Mouse (Mus musculus) embryonic fibroblast, embryonic 13.5 days (primary cell): ENCODE data around the gene Fiz1. TPM values are rescaled to one million over a fixed set of nuclear protein-coding genes. Genes with fewer than 3 reads are reported as not detected.

ENCODE experiments used
- H3K27ac ChIP-seq: 2 replicates; pipeline ENCODE4 v1.5.1; 2012; ENCODE audit warnings: low read length, control low read depth, inconsistent platforms; ENCODE audit not compliant: insufficient read depth
- H3K4me1 ChIP-seq: 2 replicates; pipeline ENCODE4 v1.6.1; 2011; ENCODE audit warnings: low read length; ENCODE audit not compliant: control insufficient read depth, insufficient read depth
- H3K4me3 ChIP-seq: 2 replicates; pipeline ENCODE4 v1.5.1; 2011; ENCODE audit warnings: mild to moderate bottlenecking, control low read depth, low read length; ENCODE audit not compliant: insufficient read depth
- CTCF ChIP-seq: IDR thresholded peaks from 2 replicates; pipeline ENCODE4 v1.5.1; 2011; ENCODE audit warnings: mild to moderate bottlenecking, control low read depth, low read length, moderate library complexity, borderline replicate concordance; ENCODE audit not compliant: insufficient read depth
- POLR2A ChIP-seq: IDR thresholded peaks from 2 replicates; pipeline ENCODE4 v1.6.1; 2011; ENCODE audit warnings: low read depth, mild to moderate bottlenecking, control low read depth, low read length, moderate library complexity
- polyA plus RNA-seq: library from polyadenylated mRNA; stranded (reverse); fragments of >200 nt; gene quantifications from 2 replicates; pipeline ENCODE4 v1.2.4, GENCODE M21; 2011; ENCODE audit warnings: low read depth; ENCODE audit not compliant: missing spikeins, insufficient read length

Fiz1 gene
- polyA plus RNA-seq, 1 experiment = 23.6 TPM

GRCm38 (mm10) chr7:5038109-5038732, 23.7 kb upstream of the Fiz1 start, which contains the start of gene Zfp784:
TSS of gene Zfp784 (minus strand) at chr7:5038446.
- H3K4me1 ChIP-seq = 0 out of 2 replicates have a peak, but pooled peaks cover 4% of the 10 kb centered on the region
- H3K27ac ChIP-seq = peak within 1 kb of the TSS; percentile 85
- TF ChIP-seq CTCF (no peak), POLR2A (peak; percentile 84)
- peak within 1 kb of the TSS; percentile 70 for H3K4me3 ChIP-seq

- Histone ChIP-seq H3K4me3 (no peak overlapping the region), H3K27ac (no peak overlapping the region), H3K4me1 (0 out of 2 replicates have a peak, but pooled peaks cover 4% of the 10 kb centered on the region)
- no peak for TF ChIP-seq CTCF
- TF ChIP-seq POLR2A = no peak; the same call in 1 of the 2 replicates
Measured at GRCm38 (mm10) chr7:5037467-5037866, 23.0 kb upstream of the Fiz1 start.

- no peak overlapping the region for H3K4me3 ChIP-seq
- no peak for TF ChIP-seq CTCF
- no peak for TF ChIP-seq POLR2A
- H3K4me1 ChIP-seq = 0 out of 2 replicates have a peak, but pooled peaks cover 4% of the 10 kb centered on the region
- no peak overlapping the region for H3K27ac ChIP-seq
Measured at GRCm38 (mm10) chr7:5037026-5037425, 22.5 kb upstream of the Fiz1 start.

GRCm38 (mm10) chr7:5036136-5036535, 21.6 kb upstream of the Fiz1 start:
- Histone ChIP-seq H3K27ac (no peak overlapping the region), H3K4me1 (0 out of 2 replicates have a peak, but pooled peaks cover 4% of the 10 kb centered on the region), H3K4me3 (no peak overlapping the region)
- TF ChIP-seq POLR2A = no peak
- TF ChIP-seq CTCF = no peak

GRCm38 (mm10) chr7:5035628-5036027, 21.1 kb upstream of the Fiz1 start:
- Histone ChIP-seq H3K4me3 (no peak overlapping the region), H3K27ac (no peak overlapping the region), H3K4me1 (0 out of 2 replicates have a peak, but pooled peaks cover 4% of the 10 kb centered on the region)
- TF ChIP-seq CTCF (no peak), POLR2A (no peak)

GRCm38 (mm10) chr7:5033818-5034217, 19.3 kb upstream of the Fiz1 start, which contains the start of gene 4632433K11Rik:
TSS of gene 4632433K11Rik (plus strand) at chr7:5034118.
- Histone ChIP-seq H3K4me3 (no peak within 1 kb of the TSS), H3K4me1 (no peaks in the 10 kb centered on the region), H3K27ac (no peak within 1 kb of the TSS)
- TF ChIP-seq CTCF = no peak
- 0 out of 2 replicates have a peak, but pooled peaks have one; percentile 5 for TF ChIP-seq POLR2A

GRCm38 (mm10) chr7:5031496-5031895, 17.0 kb upstream of the Fiz1 start:
- TF ChIP-seq CTCF (no peak), POLR2A (no peak)
- Histone ChIP-seq H3K27ac (no peak overlapping the region), H3K4me1 (no peaks in the 10 kb centered on the region), H3K4me3 (no peak overlapping the region)

GRCm38 (mm10) chr7:5030554-5031275, 16.2 kb upstream of the Fiz1 start:
- no peak overlapping the region for H3K4me3 ChIP-seq
- no peak overlapping the region for H3K27ac ChIP-seq

GRCm38 (mm10) chr7:5029946-5030345, 15.4 kb upstream of the Fiz1 start:
- TF ChIP-seq POLR2A = no peak
- no peak for TF ChIP-seq CTCF
- Histone ChIP-seq H3K4me3 (no peak overlapping the region), H3K4me1 (no peaks in the 10 kb centered on the region), H3K27ac (no peak overlapping the region)

More at GRCm38 (mm10) chr7:5030554-5031275, 16.2 kb upstream of the Fiz1 start:
- TF ChIP-seq POLR2A = no peak
- H3K4me1 ChIP-seq = no peaks in the 10 kb centered on the region

GRCm38 (mm10) chr7:5029543-5029942, 15.0 kb upstream of the Fiz1 start:
- H3K4me3 ChIP-seq = no peak overlapping the region
- TF ChIP-seq POLR2A = no peak
- no peak for TF ChIP-seq CTCF
- no peak overlapping the region for H3K27ac ChIP-seq
- H3K4me1 ChIP-seq = no peaks in the 10 kb centered on the region
